8 mouse cellular contexts compared by ENCODE assay signal in genomic region chr4:129701503-129702377, GRCm38 (mm10). TPM values are rescaled to one million over a fixed set of nuclear protein-coding genes. Genes with fewer than 3 reads are reported as not detected.
DNase-seq lines count a peak whose midpoint lies in the region; ATAC-seq lines count a peak whose summit lies in the region.

No protein-coding gene starts in this region.

- no peaks in the 10 kb centered on the region for H3K9me3 ChIP-seq in hindbrain, embryonic 14.5 days (ENCODE audit: control insufficient read depth, low read length)

- H3K4me3 ChIP-seq in hindbrain, embryonic 14.5 days (replicated peaks; ENCODE audit: low read length): no peak overlapping the region

- DNase-seq in WW6 (ENCODE audit: low read depth, low spot score): peak; percentile 66
- peak; percentile 79 to 88 for DNase-seq in cerebellum, postnatal 36 days
- peak; percentile 79 to 87 for DNase-seq in frontal cortex, postnatal 25 days (ENCODE audit: low spot score in 2 of 2)
- peak; percentile 93 for DNase-seq in hindbrain, embryonic 14.5 days (ENCODE audit: low spot score)
- DNase-seq in layer of hippocampus, postnatal 25 days (ENCODE audit: extremely low spot score in 1 of 2, low spot score in 1 of 2): peak; percentile 81 to 94
- peak; percentile 91 for DNase-seq in lung, postnatal 25 days (ENCODE audit: low spot score)
- peak; percentile 94 for DNase-seq in retina, embryonic 14.5 days (ENCODE audit: low spot score)
- peak; percentile 93 for DNase-seq in thymus, postnatal 4 days

- ATAC-seq in hindbrain, embryonic 14.5 days (ENCODE audit: low FRiP score): peak; percentile 18

- H3K36me3 ChIP-seq in hindbrain, embryonic 14.5 days (replicated peaks; ENCODE audit: control insufficient read depth, insufficient read depth): peaks cover 43% of the 10 kb centered on the region

- H3K4me2 ChIP-seq in hindbrain, embryonic 14.5 days (replicated peaks): peak overlapping the region; percentile 19; the same call in 1 of the 2 replicates

- H3K27ac ChIP-seq in hindbrain, embryonic 14.5 days: peak overlapping the region; percentile 89

- no peaks in the 10 kb centered on the region for H3K27me3 ChIP-seq in hindbrain, embryonic 14.5 days (ENCODE audit: control insufficient read depth, insufficient read depth, low read length)

- 42% methylated on average over 17 of the region's 17 CpGs for WGBS in hindbrain, embryonic 14.5 days

- peak overlapping the region; percentile 41 for H3K9ac ChIP-seq in hindbrain, embryonic 14.5 days

- peaks cover 38% of the 10 kb centered on the region for H3K4me1 ChIP-seq in hindbrain, embryonic 14.5 days (replicated peaks; ENCODE audit: control insufficient read depth, insufficient read depth, low read length)

RNA-seq across cellular contexts. Expression of gene Tmem39b, which starts 5.1 kb away (rescaled TPM):
- polyA plus RNA-seq in hindbrain, embryonic 14.5 days (2014; fragmentation: Nextera tagmentation; extraction: Ambion mirVana): 25.6 and 29.5 TPM in 2 replicates
- 10 to 100 TPM; 12.5 to 18.6 TPM for total RNA-seq in layer of hippocampus, postnatal 25 days (2021)

RNA-seq across cellular contexts. Expression of gene Kpna6, which starts 29.2 kb away (rescaled TPM):
- polyA plus RNA-seq in hindbrain, embryonic 14.5 days (2014; fragmentation: Nextera tagmentation; extraction: Ambion mirVana): 16.3 and 21.3 TPM in 2 replicates
- total RNA-seq in layer of hippocampus, postnatal 25 days (2021): 10 to 100 TPM; 91.5 to 96.8 TPM

RNA-seq across cellular contexts. Expression of gene Khdrbs1, which starts 40.4 kb away (rescaled TPM):
- polyA plus RNA-seq in hindbrain, embryonic 14.5 days (2014; fragmentation: Nextera tagmentation; extraction: Ambion mirVana): 120 and 125 TPM in 2 replicates
- total RNA-seq in layer of hippocampus, postnatal 25 days (2021): 10 to 100 TPM; 90.0 to 91.4 TPM
